Mouse (Mus musculus) heart, embryonic 11.5 days (tissue): Measurements from ENCODE around the gene Gm42791. TPM values are rescaled to one million over a fixed set of nuclear protein-coding genes. Genes with fewer than 3 reads are reported as not detected.

Experiments used
- ATAC-seq: fragments of 200-750 bp; cut with Nextera tagmentation; replicated peaks from 2 replicates; pipeline ENCODE4 v1.8.0; 2017; ENCODE audit warnings: moderate library complexity; ENCODE audit not compliant: insufficient number of reproducible peaks, low FRiP score, low TSS enrichment
- H3K27ac ChIP-seq: fragments of 300-500 bp; sonication (generic); 2 replicates; pipeline ENCODE4 v1.5.1; 2014; ENCODE audit warnings: mild to moderate bottlenecking, low read depth, low read length
- H3K27me3 ChIP-seq: fragments of 300-500 bp; sonication (generic); 2 replicates; pipeline ENCODE4 v1.6.1; 2014; ENCODE audit warnings: mild to moderate bottlenecking, low read length, mixed read lengths; ENCODE audit not compliant: control insufficient read depth, insufficient read depth
- H3K36me3 ChIP-seq: fragments of 300-500 bp; sonication (generic); 2 replicates; pipeline ENCODE4 v1.6.1; 2014; ENCODE audit warnings: mild to moderate bottlenecking, low read length, moderate library complexity, mixed read lengths; ENCODE audit not compliant: control insufficient read depth, insufficient read depth
- H3K4me1 ChIP-seq: fragments of 300-500 bp; sonication (generic); 2 replicates; pipeline ENCODE4 v1.6.1; 2014; ENCODE audit warnings: low read length; ENCODE audit not compliant: control insufficient read depth, insufficient read depth
- H3K4me2 ChIP-seq: fragments of 300-500 bp; sonication (generic); 2 replicates; pipeline ENCODE4 v1.6.1; 2014; ENCODE audit warnings: mild to moderate bottlenecking, moderate library complexity
- H3K4me3 ChIP-seq: fragments of 300-500 bp; sonication (generic); 2 replicates; pipeline ENCODE4 v1.5.1; 2014; ENCODE audit warnings: low read depth, low read length
- H3K9ac ChIP-seq: fragments of 300-500 bp; sonication (generic); 2 replicates; pipeline ENCODE4 v1.6.1; 2014; ENCODE audit warnings: mild to moderate bottlenecking, low read depth, low read length, moderate library complexity
- H3K9me3 ChIP-seq: fragments of 300-500 bp; sonication (generic); replicated peaks from 2 replicates; pipeline ENCODE4 v1.6.1; 2016; ENCODE audit warnings: low read length; ENCODE audit not compliant: control insufficient read depth
- WGBS: fragments of 180-500 bp; shearing (Covaris S2); extraction: QIAGEN DNeasy Blood & Tissue Kit; methylation state at CpG from one replicate; pipeline ENCODE4 v1.1.7; 2014; ENCODE audit not compliant: insufficient replicate concordance; 5-methylcytosine and 5-hydroxymethylcytosine counted together
- polyA plus RNA-seq: library from polyadenylated mRNA; unstranded; fragments of >200 nt; fragmentation: Nextera tagmentation; extraction: Ambion mirVana; gene quantifications from 2 replicates; pipeline ENCODE4 v1.2.1, GENCODE M21; 2014

Gene Gm42791
- polyA plus RNA-seq, 1 experiment from 2014 or later = not detected

DNA sequence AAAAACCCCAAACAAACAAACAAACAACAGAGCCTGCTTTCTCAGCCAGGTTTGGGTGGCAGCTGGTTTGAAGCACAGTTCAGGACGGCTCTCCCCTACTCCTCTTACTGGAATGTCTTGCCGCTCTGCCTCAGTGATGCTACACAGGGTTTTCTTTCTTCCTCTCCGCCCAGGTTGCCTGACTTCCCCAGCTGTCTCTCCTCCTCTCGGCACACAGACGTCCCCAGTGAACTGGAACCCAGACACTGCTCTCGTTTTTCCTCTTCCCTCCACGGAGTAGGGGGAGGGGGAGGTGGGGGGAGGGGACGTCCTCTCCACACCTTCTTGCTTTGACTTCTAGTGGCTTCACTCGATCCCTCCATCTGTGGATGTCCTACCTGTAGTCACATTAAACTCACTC is 10.1 kb upstream of the Gm42791 start:
- no peak for ATAC-seq
- WGBS = 42% methylated on average over 9 of the region's 9 CpGs
- Histone ChIP-seq H3K9ac (no peak overlapping the region), H3K4me3 (no peak overlapping the region), H3K27me3 (no peaks in the 10 kb centered on the region), H3K4me2 (no peak overlapping the region), H3K4me1 (peaks cover 16% of the 10 kb centered on the region), H3K36me3 (no peaks in the 10 kb centered on the region), H3K27ac (no peak overlapping the region), H3K9me3 (no peaks in the 10 kb centered on the region)

DNA sequence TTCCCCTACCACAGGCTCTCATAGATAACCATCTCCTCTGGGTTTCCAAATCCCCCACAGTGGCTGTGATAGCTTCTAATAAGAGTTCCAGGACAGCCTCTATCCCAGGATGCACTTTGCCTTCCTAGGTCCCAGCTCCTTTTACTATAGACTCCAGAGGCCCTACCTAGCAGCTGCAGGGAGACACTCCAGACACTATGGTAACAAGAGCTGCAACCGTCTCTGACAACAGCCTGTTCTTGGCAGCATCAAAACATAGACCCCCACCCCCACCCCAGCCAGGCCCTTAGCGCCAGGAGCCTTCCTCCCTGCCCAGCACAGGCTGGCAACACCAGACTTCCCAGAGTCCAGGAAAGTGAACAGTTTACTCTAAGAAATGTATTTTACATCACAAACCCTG is 8.2 kb upstream of the Gm42791 start:
- Histone ChIP-seq H3K4me2 (no peak overlapping the region), H3K9ac (no peak overlapping the region), H3K27ac (no peak overlapping the region), H3K27me3 (no peaks in the 10 kb centered on the region), H3K36me3 (no peaks in the 10 kb centered on the region), H3K4me1 (peaks cover 16% of the 10 kb centered on the region), H3K9me3 (no peaks in the 10 kb centered on the region), H3K4me3 (no peak overlapping the region)
- 31% methylated on average over 2 of the region's 2 CpGs for WGBS
- no peak for ATAC-seq

DNA sequence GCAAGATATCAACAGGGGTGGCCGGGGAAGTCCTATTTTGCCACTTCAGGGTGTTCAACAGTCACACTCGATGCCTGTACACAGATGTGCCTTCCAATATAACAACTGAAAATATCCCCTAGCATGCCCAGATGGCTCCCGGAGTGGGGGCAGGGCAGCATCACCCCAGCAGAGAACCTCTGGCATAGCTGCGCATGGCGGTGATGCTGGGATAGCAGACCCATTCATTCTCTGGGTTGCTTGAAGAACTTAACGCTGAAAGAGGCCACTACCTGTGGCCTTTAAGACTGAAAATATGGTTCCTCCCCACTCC is 7.8 kb upstream of the Gm42791 start:
- Histone ChIP-seq H3K4me3 (no peak overlapping the region), H3K4me2 (no peak overlapping the region), H3K27ac (no peak overlapping the region), H3K4me1 (peaks cover 16% of the 10 kb centered on the region), H3K27me3 (no peaks in the 10 kb centered on the region), H3K36me3 (no peaks in the 10 kb centered on the region), H3K9me3 (no peaks in the 10 kb centered on the region), H3K9ac (no peak overlapping the region)
- ATAC-seq = no peak
- WGBS = 60% methylated on average over 6 of the region's 6 CpGs

- H3K27me3 ChIP-seq = no peaks in the 10 kb centered on the region
- WGBS = 71% methylated on average over 20 of the region's 20 CpGs
- no peak overlapping the region for H3K9ac ChIP-seq
- H3K9me3 ChIP-seq = no peaks in the 10 kb centered on the region
- H3K36me3 ChIP-seq = no peaks in the 10 kb centered on the region
- H3K4me1 ChIP-seq = peaks cover 12% of the 10 kb centered on the region
- H3K4me3 ChIP-seq = no peak overlapping the region
- H3K4me2 ChIP-seq = no peak overlapping the region
- ATAC-seq = no peak
- no peak overlapping the region for H3K27ac ChIP-seq
These were observed 7.3 kb upstream of the Gm42791 start for GRCm38 (mm10) chr5:149002034-149002802.

DNA sequence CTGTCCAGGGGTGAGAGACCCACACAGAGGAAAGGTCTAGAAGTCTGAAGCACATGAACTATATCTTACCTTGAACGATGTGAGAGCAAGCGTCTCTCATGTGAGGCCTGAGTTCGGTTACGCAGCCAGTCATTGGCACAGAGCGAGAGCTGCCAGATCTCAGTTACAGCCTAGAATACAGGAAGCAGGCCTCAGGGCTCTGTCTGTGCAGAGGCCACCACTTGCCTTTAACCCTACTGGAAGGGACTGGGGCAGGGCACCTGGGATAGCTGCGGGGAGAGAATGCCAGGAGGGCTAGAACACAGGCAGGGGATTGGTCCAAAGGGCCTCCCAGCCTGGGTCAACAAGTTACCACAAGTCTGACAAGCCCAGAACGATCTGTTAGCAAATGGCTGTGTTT is 4.9 kb upstream of the Gm42791 start:
- no peak for ATAC-seq
- no peak overlapping the region for H3K27ac ChIP-seq
- H3K4me1 ChIP-seq = peaks cover 8% of the 10 kb centered on the region; the same call in 1 of the 2 replicates
- no peaks in the 10 kb centered on the region for H3K27me3 ChIP-seq
- no peak overlapping the region for H3K9ac ChIP-seq
- no peaks in the 10 kb centered on the region for H3K9me3 ChIP-seq
- 88% methylated on average over 7 of the region's 7 CpGs for WGBS
- no peak overlapping the region for H3K4me2 ChIP-seq
- H3K4me3 ChIP-seq = no peak overlapping the region
- no peaks in the 10 kb centered on the region for H3K36me3 ChIP-seq

GRCm38 (mm10) chr5:148998512-148998911 is 3.6 kb upstream of the Gm42791 start:
- Histone ChIP-seq H3K9me3 (no peaks in the 10 kb centered on the region), H3K27me3 (no peaks in the 10 kb centered on the region), H3K36me3 (no peaks in the 10 kb centered on the region), H3K4me3 (no peak overlapping the region), H3K9ac (no peak overlapping the region), H3K27ac (no peak overlapping the region), H3K4me2 (no peak overlapping the region), H3K4me1 (peaks cover 14% of the 10 kb centered on the region)
- WGBS = 58% methylated on average over 14 of the region's 14 CpGs
- no peak for ATAC-seq

- Histone ChIP-seq H3K4me1 (peaks cover 9% of the 10 kb centered on the region; the same call in 1 of the 2 replicates), H3K4me2 (no peak overlapping the region), H3K36me3 (no peaks in the 10 kb centered on the region), H3K9ac (no peak overlapping the region), H3K27ac (no peak overlapping the region), H3K9me3 (no peaks in the 10 kb centered on the region), H3K27me3 (no peaks in the 10 kb centered on the region), H3K4me3 (no peak overlapping the region)
- ATAC-seq = no peak
- 58% methylated on average over 4 of the region's 4 CpGs for WGBS
These were observed 1.7 kb upstream of the Gm42791 start for GRCm38 (mm10) chr5:148996709-148997037.

GRCm38 (mm10) chr5:148995962-148996708 is 1.2 kb upstream of the Gm42791 start:
- ATAC-seq = no peak

More at GRCm38 (mm10) chr5:148995962-148996708, 1.2 kb upstream of the Gm42791 start:
- WGBS = 64% methylated on average over 9 of the region's 9 CpGs
- no peak overlapping the region for H3K4me2 ChIP-seq
- H3K27me3 ChIP-seq = no peaks in the 10 kb centered on the region
- no peak overlapping the region for H3K9ac ChIP-seq
- H3K36me3 ChIP-seq = no peaks in the 10 kb centered on the region
- no peak overlapping the region for H3K27ac ChIP-seq
- H3K9me3 ChIP-seq = no peaks in the 10 kb centered on the region
- H3K4me3 ChIP-seq = no peak overlapping the region
- H3K4me1 ChIP-seq = peaks cover 9% of the 10 kb centered on the region; the same call in 1 of the 2 replicates
